Mouse (Mus musculus) ovary, adult 18-20 months (tissue): ENCODE measurements at regions not wholly inside any gene's neighbourhood (a gene's known extent, or its start where the extent isn't known, plus 50 kb on each side); places are given as distances from the start of the nearest gene placed in this dataset.
"Not testable (repeated sequence)": the region's sequence is repeated elsewhere in the genome, so short reads cannot be mapped to it uniquely, and the experiment has no call there.

ENCODE experiments used
- DNase-seq: peaks from one replicate; pipeline ENCODE4 v3.0.0; 2022; ENCODE audit warnings: low spot score, mixed read lengths

GRCm38 (mm10) chr8:37237306-37237705 lies 243.9 kb downstream of the AI429214 start:
- no peak for DNase-seq

- DNase-seq = no peak
Observed at GRCm38 (mm10) chr8:37239354-37239753, 245.9 kb downstream of the AI429214 start.

- DNase-seq = not testable (repeated sequence)
Observed at GRCm38 (mm10) chr8:37251234-37251633, 257.8 kb downstream of the AI429214 start.

GRCm38 (mm10) chr8:37291069-37291850 lies 297.9 kb downstream of the AI429214 start:
- no peak for DNase-seq
